Mouse (Mus musculus) embryonic facial prominence, embryonic 10.5 days (tissue): ENCODE data around the gene Emx2. TPM values are rescaled to one million over a fixed set of nuclear protein-coding genes. Genes with fewer than 3 reads are reported as not detected.

ENCODE experiments used
- DNase-seq: peaks from one replicate; pipeline ENCODE4 v3.0.0-alpha.2; 2017; ENCODE audit warnings: low spot score
- H3K27ac ChIP-seq: fragments of 300-500 bp; sonication (generic); replicated peaks from 2 replicates; pipeline ENCODE4 v1.5.1; 2016; ENCODE audit warnings: mild to moderate bottlenecking
- H3K27me3 ChIP-seq: fragments of 300-500 bp; sonication (generic); replicated peaks from 2 replicates; pipeline ENCODE4 v1.6.1; 2016; ENCODE audit warnings: low read depth, mild to moderate bottlenecking; ENCODE audit not compliant: poor library complexity, severe bottlenecking
- H3K36me3 ChIP-seq: fragments of 300-500 bp; sonication (generic); replicated peaks from 2 replicates; pipeline ENCODE4 v1.6.1; 2016; ENCODE audit warnings: mild to moderate bottlenecking, moderate library complexity
- H3K4me1 ChIP-seq: fragments of 300-500 bp; sonication (generic); 2 replicates; pipeline ENCODE4 v1.6.1; 2016
- H3K4me3 ChIP-seq: fragments of 300-500 bp; sonication (generic); 2 replicates; pipeline ENCODE4 v1.5.1; 2016; ENCODE audit warnings: mild to moderate bottlenecking, moderate library complexity
- H3K9me3 ChIP-seq: fragments of 300-500 bp; sonication (generic); 2 replicates; pipeline ENCODE4 v1.6.1; 2016; ENCODE audit warnings: mild to moderate bottlenecking
- WGBS: fragments of 180-500 bp; shearing (Covaris S2); methylation state at CpG from one replicate; pipeline ENCODE4 v1.1.7; 2016; 5-methylcytosine and 5-hydroxymethylcytosine counted together
- polyA plus RNA-seq: library from polyadenylated mRNA; unstranded; fragments of >200 nt; fragmentation: Nextera tagmentation; extraction: Ambion mirVana; gene quantifications from 2 replicates; pipeline ENCODE4 v1.2.1, GENCODE M21; 2016

Emx2 gene
- polyA plus RNA-seq, 1 experiment from 2014 or later: 12.1 TPM

GRCm38 (mm10) chr19:59480563-59480962 lies 22.4 kb downstream of the Emx2 start:
- 88% methylated on average over 3 of the region's 3 CpGs for WGBS
- peak; percentile 5 for DNase-seq
- H3K4me3 ChIP-seq: no peak overlapping the region

GRCm38 (mm10) chr19:59492258-59492657 lies 34.1 kb downstream of the Emx2 start:
- Histone ChIP-seq H3K36me3 (no peaks in the 10 kb centered on the region), H3K27me3 (no peaks in the 10 kb centered on the region), H3K9me3 (no peaks in the 10 kb centered on the region), H3K4me1 (peaks cover 17% of the 10 kb centered on the region), H3K27ac (no peak overlapping the region), H3K4me3 (no peak overlapping the region)
- DNase-seq: no peak
- 97% methylated on average over 1 of the region's 1 CpGs for WGBS

More at GRCm38 (mm10) chr19:59480563-59480962, 22.4 kb downstream of the Emx2 start:
- H3K9me3 ChIP-seq: no peaks in the 10 kb centered on the region
- peaks cover 16% of the 10 kb centered on the region; the same call in 1 of the 2 replicates for H3K27me3 ChIP-seq
- no peaks in the 10 kb centered on the region for H3K4me1 ChIP-seq
- H3K36me3 ChIP-seq: no peaks in the 10 kb centered on the region
- no peak overlapping the region for H3K27ac ChIP-seq

GRCm38 (mm10) chr19:59496832-59497231 lies 38.7 kb downstream of the Emx2 start:
- no peak overlapping the region for H3K27ac ChIP-seq
- no peaks in the 10 kb centered on the region for H3K9me3 ChIP-seq
- no peak for DNase-seq
- no peak overlapping the region for H3K4me3 ChIP-seq
- 55% methylated on average over 4 of the region's 4 CpGs for WGBS
- no peaks in the 10 kb centered on the region for H3K27me3 ChIP-seq
- peaks cover 16% of the 10 kb centered on the region for H3K4me1 ChIP-seq
- H3K36me3 ChIP-seq: no peaks in the 10 kb centered on the region

- WGBS: 90% methylated on average over 2 of the region's 2 CpGs
- Histone ChIP-seq H3K27me3 (no peaks in the 10 kb centered on the region), H3K9me3 (no peaks in the 10 kb centered on the region)
These were observed 50.7 kb downstream of the Emx2 start for GRCm38 (mm10) chr19:59508896-59509295.

GRCm38 (mm10) chr19:59513181-59513580 lies 55.0 kb downstream of the Emx2 start:
- H3K36me3 ChIP-seq: no peaks in the 10 kb centered on the region
- H3K4me1 ChIP-seq: no peaks in the 10 kb centered on the region
- no peaks in the 10 kb centered on the region for H3K9me3 ChIP-seq
- no peak for DNase-seq
- no peaks in the 10 kb centered on the region for H3K27me3 ChIP-seq
- H3K4me3 ChIP-seq: no peak overlapping the region
- 84% methylated on average over 3 of the region's 3 CpGs for WGBS
- no peak overlapping the region for H3K27ac ChIP-seq

More at GRCm38 (mm10) chr19:59508896-59509295, 50.7 kb downstream of the Emx2 start:
- DNase-seq: no peak
- Histone ChIP-seq H3K27ac (no peak overlapping the region), H3K36me3 (no peaks in the 10 kb centered on the region), H3K4me1 (no peaks in the 10 kb centered on the region), H3K4me3 (no peak overlapping the region)

Other genes with a start within 250 kb of the Emx2 start
- gene Kcnk18, start 239.2 kb upstream of the Emx2 start, polyA plus RNA-seq: 0.04 TPM in 1 of 2 replicates, not detected in the other
- 11.2 and 12.8 TPM in 2 replicates for gene Slc18a2, start 197.5 kb upstream of the Emx2 start, polyA plus RNA-seq
- gene Rps12-ps3, start 136.1 kb upstream of the Emx2 start, polyA plus RNA-seq: 7.5 and 33.5 TPM in 2 replicates
- 9.8 and 10.7 TPM in 2 replicates for gene Pdzd8, start 112.6 kb upstream of the Emx2 start, polyA plus RNA-seq